ENCODE assay signal across 9 mouse cellular contexts in genomic region chr19:42019011-42019522, GRCm38 (mm10). TPM values are rescaled to one million over a fixed set of nuclear protein-coding genes. Genes with fewer than 3 reads are reported as not detected.
DNase-seq lines count a peak whose midpoint lies in the region; ATAC-seq and TF ChIP-seq lines count a peak whose summit lies in the region.
"Had no signal": no experiment of that assay in that cellular context is flagged by ENCODE, and none has a peak within 500 bp of the region (broad histone marks: within the 10 kb centered on the region; RNA-seq: fewer than 3 reads in every experiment).

No protein-coding gene starts in this region.

- no peak for ATAC-seq in hindbrain, postnatal 0 days
- no peak for ATAC-seq in hindbrain, embryonic 16.5 days
- 0 out of 2 replicates have a peak, but pooled peaks have one; percentile 16 for ATAC-seq in embryonic facial prominence, embryonic 14.5 days (ENCODE audit: low read depth)
- ATAC-seq in megakaryocyte progenitor cell, adult 5-6 weeks (replicated peaks; ENCODE audit: poor library complexity) = peak; percentile 62

- H3K9ac ChIP-seq in hindbrain, postnatal 0 days (replicated peaks; ENCODE audit: low read length) = no peak overlapping the region
- no peak overlapping the region for H3K9ac ChIP-seq in hindbrain, embryonic 16.5 days (ENCODE audit: low read depth, low read length)
- no peak overlapping the region for H3K9ac ChIP-seq in CH12.LX (ENCODE audit: insufficient read depth, low read depth)
- H3K9ac ChIP-seq in embryonic facial prominence, embryonic 14.5 days (ENCODE audit: low read depth, low read length) = no peak overlapping the region
- H3K9ac ChIP-seq: neural tube, embryonic 12.5 days had no signal

- dilution Hi-C loops in CH12.LX (cut with MboI; ENCODE audit: extremely low pct_ligation_motif_present, extremely low pct_unique_long_range_greater_than_20kb, low sequenced_read_pairs) = no loop called here

- no peaks in the 10 kb centered on the region for H3K36me3 ChIP-seq in hindbrain, postnatal 0 days (ENCODE audit: insufficient read depth, low read length)
- H3K36me3 ChIP-seq in hindbrain, embryonic 16.5 days (ENCODE audit: control insufficient read depth, insufficient read depth, low read length) = no peaks in the 10 kb centered on the region
- H3K36me3 ChIP-seq in CH12.LX (replicated peaks in 1 of 2; ENCODE audit: control insufficient read depth in 1 of 2, insufficient read depth in 1 of 2, low read length in 1 of 2) = peaks cover 0 to 7% of the 10 kb centered on the region in 2 experiments
- H3K36me3 ChIP-seq in embryonic facial prominence, embryonic 14.5 days (ENCODE audit: control insufficient read depth, insufficient read depth, low read length) = no peaks in the 10 kb centered on the region
- H3K36me3 ChIP-seq: neural tube, embryonic 12.5 days had no signal

- in situ Hi-C loops in CH12.LX (cut with MboI; ENCODE audit: low pct_ligation_motif_present, low pct_unique_long_range_greater_than_20kb, low sequenced_read_pairs) = no loop called here

- H3K4me2 ChIP-seq in hindbrain, postnatal 0 days (ENCODE audit: low read depth, low read length) = no peak overlapping the region
- no peak overlapping the region for H3K4me2 ChIP-seq in hindbrain, embryonic 16.5 days (ENCODE audit: low read length)
- no peak overlapping the region for H3K4me2 ChIP-seq in CH12.LX (ENCODE audit: insufficient read depth, low read depth, poor library complexity, severe bottlenecking)
- H3K4me2 ChIP-seq in embryonic facial prominence, embryonic 14.5 days (ENCODE audit: low read depth, low read length) = no peak overlapping the region
- H3K4me2 ChIP-seq: neural tube, embryonic 12.5 days had no signal

- no peaks in the 10 kb centered on the region for H3K79me2 ChIP-seq in CH12.LX (replicated peaks; ENCODE audit: control insufficient read depth, extremely low read depth, insufficient read depth, poor library complexity, severe bottlenecking)

- peak overlapping the region; percentile 32; the same call in 1 of the 2 replicates for H3K27ac ChIP-seq in hindbrain, postnatal 0 days
- H3K27ac ChIP-seq in hindbrain, embryonic 16.5 days (ENCODE audit: low read depth, low read length) = no peak overlapping the region
- H3K27ac ChIP-seq in CH12.LX (ENCODE audit: insufficient read depth, low read depth) = no peak overlapping the region
- H3K27ac ChIP-seq in embryonic facial prominence, embryonic 14.5 days (replicated peaks; ENCODE audit: low read depth, low read length) = peak overlapping the region; percentile 87
- H3K27ac ChIP-seq: neural tube, embryonic 12.5 days had no signal

- DNase-seq in hindbrain, postnatal 0 days (ENCODE audit: low spot score) = no peak
- DNase-seq in CH12.LX (ENCODE audit: extremely low read depth) = peak; percentile 27
- peak; percentile 47 for DNase-seq in embryonic facial prominence, embryonic 14.5 days (ENCODE audit: low spot score)
- DNase-seq in urinary bladder, adult 18-20 months (ENCODE audit: low spot score in 2 of 2) = no peak
- no peak for DNase-seq in cerebellum, adult 9-10 months
- DNase-seq in urinary bladder, postnatal 36 days (ENCODE audit: low spot score in 2 of 2) = no peak

- no peak for TF ChIP-seq RAD21 in CH12.LX (IDR thresholded peaks at IDR 0.05; ENCODE audit: low read depth, low read length)

- H3K9me3 ChIP-seq in hindbrain, postnatal 0 days (ENCODE audit: low read length) = no peaks in the 10 kb centered on the region
- no peaks in the 10 kb centered on the region for H3K9me3 ChIP-seq in hindbrain, embryonic 16.5 days (ENCODE audit: control insufficient read depth, low read length)
- H3K9me3 ChIP-seq in CH12.LX (replicated peaks; ENCODE audit: low read length) = no peaks in the 10 kb centered on the region
- H3K9me3 ChIP-seq in embryonic facial prominence, embryonic 14.5 days (ENCODE audit: control insufficient read depth, low read length) = no peaks in the 10 kb centered on the region
- H3K9me3 ChIP-seq: neural tube, embryonic 12.5 days had no signal

- TF ChIP-seq EP300 in CH12.LX (IDR thresholded peaks at IDR 0.05; ENCODE audit: low read length) = no peak

- WGBS in hindbrain, postnatal 0 days = 56% methylated on average over 4 of the region's 4 CpGs
- WGBS in hindbrain, embryonic 16.5 days = 38% methylated on average over 4 of the region's 4 CpGs
- WGBS in embryonic facial prominence, embryonic 14.5 days = 28% methylated on average over 4 of the region's 4 CpGs

- no peak for TF ChIP-seq CTCF in hindbrain, postnatal 0 days (IDR thresholded peaks at IDR 0.05; ENCODE audit: low read depth)
- no peak for TF ChIP-seq CTCF in CH12.LX (conservative IDR thresholded peaks at IDR 0.05 in 1 of 2, IDR thresholded peaks at IDR 0.05 in 1 of 2; ENCODE audit: low read depth in 2 of 2, low read length in 2 of 2)

- no peak overlapping the region for H3K4me3 ChIP-seq in hindbrain, postnatal 0 days (ENCODE audit: low read length)
- no peak overlapping the region for H3K4me3 ChIP-seq in hindbrain, embryonic 16.5 days (ENCODE audit: low read length)
- H3K4me3 ChIP-seq in CH12.LX (replicated peaks in 1 of 3; ENCODE audit: low read depth in 2 of 3, low read length in 2 of 3, poor library complexity in 1 of 3) = peak overlapping the region in 1 of 3 experiments; percentile 45
- H3K4me3 ChIP-seq in embryonic facial prominence, embryonic 14.5 days (ENCODE audit: low read depth, low read length) = no peak overlapping the region
- H3K4me3 ChIP-seq: neural tube, embryonic 12.5 days had no signal

- no peaks in the 10 kb centered on the region for H3K27me3 ChIP-seq in hindbrain, postnatal 0 days (ENCODE audit: insufficient read depth, low read length)
- no peaks in the 10 kb centered on the region for H3K27me3 ChIP-seq in hindbrain, embryonic 16.5 days (replicated peaks; ENCODE audit: control insufficient read depth, insufficient read depth, low read length)
- no peaks in the 10 kb centered on the region for H3K27me3 ChIP-seq in CH12.LX (replicated peaks)
- no peaks in the 10 kb centered on the region for H3K27me3 ChIP-seq in embryonic facial prominence, embryonic 14.5 days (replicated peaks; ENCODE audit: control insufficient read depth, insufficient read depth, low read length)
- H3K27me3 ChIP-seq: neural tube, embryonic 12.5 days had no signal

- no peaks in the 10 kb centered on the region for H3K4me1 ChIP-seq in hindbrain, postnatal 0 days (ENCODE audit: insufficient read depth, low read length)
- peaks cover 5% of the 10 kb centered on the region for H3K4me1 ChIP-seq in hindbrain, embryonic 16.5 days (ENCODE audit: control insufficient read depth, insufficient read depth, low read depth, low read length)
- peaks cover 31 to 62% of the 10 kb centered on the region in 2 experiments for H3K4me1 ChIP-seq in CH12.LX (ENCODE audit: control insufficient read depth in 1 of 2, insufficient read depth in 2 of 2)
- peaks cover 52% of the 10 kb centered on the region for H3K4me1 ChIP-seq in embryonic facial prominence, embryonic 14.5 days (ENCODE audit: control insufficient read depth, insufficient read depth, low read length)

- TF ChIP-seq POLR2A in CH12.LX (IDR thresholded peaks at IDR 0.05; ENCODE audit: low read depth, low read length) = no peak

RNA-seq across cellular contexts. Expression of gene Ankrd2, which starts 16.7 kb away (rescaled TPM):
- total RNA-seq in hindbrain, postnatal 0 days (2014; rRNA removed) = 0.42 TPM in 1 of 2 replicates, not detected in the other
- 0.97 and 1.5 TPM in 2 replicates for polyA plus RNA-seq in hindbrain, postnatal 0 days (2015; fragmentation: Nextera tagmentation; extraction: Ambion mirVana)
- polyA plus RNA-seq in hindbrain, embryonic 16.5 days (2015; fragmentation: Nextera tagmentation; extraction: Ambion mirVana) = 1.1 and 1.5 TPM in 2 replicates
- not detected in 2 replicates for total RNA-seq in CH12.LX (2012; rRNA removed)
- not detected in 2 replicates for total RNA-seq in CH12.LX (2014; rRNA removed)
- polyA plus RNA-seq in CH12.LX (2012; ENCODE audit: insufficient read length, low read depth) = not detected in 2 replicates
- polyA plus RNA-seq in embryonic facial prominence, embryonic 14.5 days (2014; fragmentation: Nextera tagmentation; extraction: Ambion mirVana) = 6.6 and 7.8 TPM in 2 replicates
- total RNA-seq in megakaryocyte progenitor cell, adult 5-6 weeks (2015) = not detected in 2 replicates
- not detected in 2 replicates for total RNA-seq in megakaryocyte progenitor cell, adult 5-6 weeks (2017)

RNA-seq across cellular contexts. Expression of gene Hoga1, which starts 26.3 kb away (rescaled TPM):
- total RNA-seq in hindbrain, postnatal 0 days (2014; rRNA removed) = 2.2 and 3.6 TPM in 2 replicates
- 3.9 and 4.6 TPM in 2 replicates for polyA plus RNA-seq in hindbrain, postnatal 0 days (2015; fragmentation: Nextera tagmentation; extraction: Ambion mirVana)
- polyA plus RNA-seq in hindbrain, embryonic 16.5 days (2015; fragmentation: Nextera tagmentation; extraction: Ambion mirVana) = 2.0 and 2.4 TPM in 2 replicates
- not detected in 2 replicates for total RNA-seq in CH12.LX (2012; rRNA removed)
- total RNA-seq in CH12.LX (2014; rRNA removed) = not detected in 2 replicates
- polyA plus RNA-seq in CH12.LX (2012; ENCODE audit: insufficient read length, low read depth) = not detected in 2 replicates
- polyA plus RNA-seq in embryonic facial prominence, embryonic 14.5 days (2014; fragmentation: Nextera tagmentation; extraction: Ambion mirVana) = 1.0 and 1.9 TPM in 2 replicates
- total RNA-seq in megakaryocyte progenitor cell, adult 5-6 weeks (2015) = 0.20 TPM in 1 of 2 replicates, not detected in the other
- total RNA-seq in megakaryocyte progenitor cell, adult 5-6 weeks (2017) = 0.24 and 0.33 TPM in 2 replicates

RNA-seq across cellular contexts. Expression of gene 4933411K16Rik, which starts 33.0 kb away (rescaled TPM):
- total RNA-seq in hindbrain, postnatal 0 days (2014; rRNA removed) = 0.61 and 1.6 TPM in 2 replicates
- polyA plus RNA-seq in hindbrain, postnatal 0 days (2015; fragmentation: Nextera tagmentation; extraction: Ambion mirVana) = not detected in 2 replicates
- polyA plus RNA-seq in hindbrain, embryonic 16.5 days (2015; fragmentation: Nextera tagmentation; extraction: Ambion mirVana) = not detected in 2 replicates
- total RNA-seq in CH12.LX (2012; rRNA removed) (not detected in 2 replicates), CH12.LX (2014; rRNA removed) (not detected in 2 replicates)
- not detected in 2 replicates for polyA plus RNA-seq in CH12.LX (2012; ENCODE audit: insufficient read length, low read depth)
- 0.25 TPM in 1 of 2 replicates, not detected in the other for polyA plus RNA-seq in embryonic facial prominence, embryonic 14.5 days (2014; fragmentation: Nextera tagmentation; extraction: Ambion mirVana)
- total RNA-seq in megakaryocyte progenitor cell, adult 5-6 weeks (2015) = not detected in 2 replicates
- total RNA-seq in megakaryocyte progenitor cell, adult 5-6 weeks (2017) = not detected in 2 replicates
- polyA plus RNA-seq: neural tube, embryonic 12.5 days had no signal

RNA-seq across cellular contexts. Expression of gene Ubtd1, which starts 37.5 kb away (rescaled TPM):
- 19.9 and 22.4 TPM in 2 replicates for total RNA-seq in hindbrain, postnatal 0 days (2014; rRNA removed)
- 13.4 and 14.1 TPM in 2 replicates for polyA plus RNA-seq in hindbrain, postnatal 0 days (2015; fragmentation: Nextera tagmentation; extraction: Ambion mirVana)
- 13.4 and 15.2 TPM in 2 replicates for polyA plus RNA-seq in hindbrain, embryonic 16.5 days (2015; fragmentation: Nextera tagmentation; extraction: Ambion mirVana)
- total RNA-seq in CH12.LX (2012; rRNA removed) = 3.1 and 3.6 TPM in 2 replicates
- 3.1 and 3.4 TPM in 2 replicates for total RNA-seq in CH12.LX (2014; rRNA removed)
- 5.5 and 5.8 TPM in 2 replicates for polyA plus RNA-seq in CH12.LX (2012; ENCODE audit: insufficient read length, low read depth)
- polyA plus RNA-seq in embryonic facial prominence, embryonic 14.5 days (2014; fragmentation: Nextera tagmentation; extraction: Ambion mirVana) = 18.7 and 20.8 TPM in 2 replicates
- 11.2 and 13.4 TPM in 2 replicates for total RNA-seq in megakaryocyte progenitor cell, adult 5-6 weeks (2015)
- 11.9 and 12.3 TPM in 2 replicates for total RNA-seq in megakaryocyte progenitor cell, adult 5-6 weeks (2017)

RNA-seq across cellular contexts. Expression of gene Mms19, which starts 38.1 kb away (rescaled TPM):
- 54.8 and 66.1 TPM in 2 replicates for total RNA-seq in hindbrain, postnatal 0 days (2014; rRNA removed)
- 25.9 and 28.8 TPM in 2 replicates for polyA plus RNA-seq in hindbrain, postnatal 0 days (2015; fragmentation: Nextera tagmentation; extraction: Ambion mirVana)
- polyA plus RNA-seq in hindbrain, embryonic 16.5 days (2015; fragmentation: Nextera tagmentation; extraction: Ambion mirVana) = 30.0 and 31.3 TPM in 2 replicates
- total RNA-seq in CH12.LX (2012; rRNA removed) (26.2 and 32.1 TPM in 2 replicates), CH12.LX (2014; rRNA removed) (34.4 and 43.3 TPM in 2 replicates)
- 36.5 and 46.3 TPM in 2 replicates for polyA plus RNA-seq in CH12.LX (2012; ENCODE audit: insufficient read length, low read depth)
- polyA plus RNA-seq in embryonic facial prominence, embryonic 14.5 days (2014; fragmentation: Nextera tagmentation; extraction: Ambion mirVana) = 27.5 and 35.2 TPM in 2 replicates
- total RNA-seq in megakaryocyte progenitor cell, adult 5-6 weeks (2015) = 15.8 and 16.2 TPM in 2 replicates
- 25.2 and 43.2 TPM in 2 replicates for total RNA-seq in megakaryocyte progenitor cell, adult 5-6 weeks (2017)

Comparison
In these comparisons a context has a peak if more than half of its experiments do, and no peak if none do; other contexts are left out.
1. H3K27ac ChIP-seq: peak in hindbrain, postnatal 0 days (single experiment) and embryonic facial prominence, embryonic 14.5 days (single experiment); none in hindbrain, embryonic 16.5 days (single experiment) and CH12.LX (single experiment).
2. ATAC-seq: peak in embryonic facial prominence, embryonic 14.5 days (single experiment) and megakaryocyte progenitor cell, adult 5-6 weeks (single experiment); none in hindbrain, postnatal 0 days (single experiment) and hindbrain, embryonic 16.5 days (single experiment).
3. DNase-seq: peak in CH12.LX (single experiment) and embryonic facial prominence, embryonic 14.5 days (single experiment); none in hindbrain, postnatal 0 days (single experiment), urinary bladder, adult 18-20 months (0 of 2), cerebellum, adult 9-10 months (single experiment) and urinary bladder, postnatal 36 days (0 of 2).